Mouse (Mus musculus) myocyte (in vitro differentiated cells): Measurements from ENCODE around the gene Itpripl2.

ENCODE experiments used
- MAX ChIP-seq: IDR thresholded peaks from one replicate; pipeline ENCODE4 v1.6.1; 2011; ENCODE audit warnings: low read depth, mild to moderate bottlenecking, control low read depth
- POLR2A ChIP-seq: IDR thresholded peaks from one replicate; pipeline ENCODE4 v1.6.1; 2011; ENCODE audit warnings: low read depth, mild to moderate bottlenecking, control low read depth, moderate library complexity; ENCODE audit not compliant: insufficient read length
- TCF12 ChIP-seq: IDR thresholded peaks from one replicate; pipeline ENCODE4 v1.6.1; 2011; ENCODE audit warnings: mild to moderate bottlenecking, control low read depth; ENCODE audit not compliant: poor library complexity, insufficient read depth, severe bottlenecking
- USF1 ChIP-seq: IDR thresholded peaks from one replicate; pipeline ENCODE4 v1.6.1; 2011; ENCODE audit warnings: low read depth, mild to moderate bottlenecking, control low read depth, moderate library complexity

- TF ChIP-seq POLR2A (no peak), TCF12 (no peak), MAX (no peak), USF1 (no peak)
These were observed 16.8 kb upstream of the Itpripl2 start for GRCm38 (mm10) chr7:118508556-118508955.
